Comparison of ENCODE assay signal across 7 mouse cellular contexts in genomic region chr16:37777796-37778475, GRCm38 (mm10). TPM values are rescaled to one million over a fixed set of nuclear protein-coding genes. Genes with fewer than 3 reads are reported as not detected.
DNase-seq lines count a peak whose midpoint lies in the region; ATAC-seq lines count a peak whose summit lies in the region.

No protein-coding gene starts in this region.

- peaks cover 5% of the 10 kb centered on the region; the same call in 1 of the 2 replicates for H3K4me1 ChIP-seq in neural tube, embryonic 11.5 days (ENCODE audit: control insufficient read depth, insufficient read depth, low read length)

- H3K27ac ChIP-seq in neural tube, embryonic 11.5 days (ENCODE audit: low read depth, low read length): no peak overlapping the region

- 12% methylated on average over 4 of the region's 4 CpGs for WGBS in neural tube, embryonic 11.5 days

- H3K9me3 ChIP-seq in neural tube, embryonic 11.5 days (ENCODE audit: control insufficient read depth, low read length): no peaks in the 10 kb centered on the region

- DNase-seq in neural tube, embryonic 11.5 days (ENCODE audit: low spot score): peak; percentile 44
- DNase-seq in neural tube, embryonic 10.5 days (ENCODE audit: extremely low spot score, low spot score): no peak
- DNase-seq in lung, postnatal 36 days: peak; percentile 19
- DNase-seq in urinary bladder, postnatal 14 days (ENCODE audit: low spot score): no peak
- no peak for DNase-seq in thymus, postnatal 25 days

- H3K9ac ChIP-seq in neural tube, embryonic 11.5 days (ENCODE audit: low read length): peak overlapping the region; percentile 24; the same call in 1 of the 2 replicates

- H3K4me2 ChIP-seq in neural tube, embryonic 11.5 days (ENCODE audit: low read depth): peak overlapping the region; percentile 80

- no peaks in the 10 kb centered on the region for H3K27me3 ChIP-seq in neural tube, embryonic 11.5 days (ENCODE audit: control insufficient read depth, insufficient read depth, low read length)

- ATAC-seq in neural tube, embryonic 11.5 days (ENCODE audit: insufficient read depth, low FRiP score, low TSS enrichment): 0 out of 2 replicates have a peak, but pooled peaks have one; percentile 14
- peak; percentile 31; the same call in 1 of the 2 replicates for ATAC-seq in granulocyte monocyte progenitor cell, adult 5-6 weeks (replicated peaks; ENCODE audit: poor library complexity, severe bottlenecking)
- no peak for ATAC-seq in monocyte, adult 5-6 weeks (replicated peaks; ENCODE audit: insufficient number of reproducible peaks, low FRiP score, low TSS enrichment, poor library complexity, severe bottlenecking)

- H3K4me3 ChIP-seq in neural tube, embryonic 11.5 days (ENCODE audit: low read depth, low read length): peak overlapping the region; percentile 74

- peaks cover 2% of the 10 kb centered on the region; the same call in 1 of the 2 replicates for H3K36me3 ChIP-seq in neural tube, embryonic 11.5 days (ENCODE audit: control insufficient read depth, insufficient read depth, low read length)

RNA-seq across cellular contexts. Expression of gene Fstl1, which starts 1.3 kb away (rescaled TPM):
- polyA plus RNA-seq in neural tube, embryonic 11.5 days (2014; fragmentation: Nextera tagmentation; extraction: Ambion mirVana): 204 and 214 TPM in 2 replicates
- total RNA-seq in granulocyte monocyte progenitor cell, adult 5-6 weeks (2014; fragmentation: Nextera tagmentation): 2.7 TPM in 1 of 2 replicates, not detected in the other
- 0.56 TPM in 1 of 2 replicates, not detected in the other for total RNA-seq in granulocyte monocyte progenitor cell, adult 5-6 weeks (2017)
- total RNA-seq in monocyte, adult 5-6 weeks (2017): 0.68 TPM in 1 of 3 replicates, not detected in the others

Comparison
In these comparisons a context has a peak if more than half of its experiments do, and no peak if none do; other contexts are left out.
1. DNase-seq: peak in neural tube, embryonic 11.5 days (single experiment) and lung, postnatal 36 days (single experiment); none in neural tube, embryonic 10.5 days (single experiment), urinary bladder, postnatal 14 days (single experiment) and thymus, postnatal 25 days (single experiment).